Mouse (Mus musculus) frontal cortex, adult 2 months (tissue): Measurements from ENCODE around the gene Pim1. TPM values are rescaled to one million over a fixed set of nuclear protein-coding genes. Genes with fewer than 3 reads are reported as not detected.
A peak's percentile ranks its signal among the peaks of the same experiment; 100 is the strongest.
"Not testable (repeated sequence)": the region's sequence is repeated elsewhere in the genome, so short reads cannot be mapped to it uniquely, and the experiment has no call there.

Source experiments
- DNase-seq, 2 experiments: peaks; one replicate each; pipeline ENCODE4 v3.0.0; 2022; ENCODE audit warnings: low spot score in 1 of 2; ENCODE audit errors: extremely low spot score in 1 of 2
- polyA plus RNA-seq: library from polyadenylated mRNA; depleted of rRNA; stranded (reverse); fragments of >200 nt; gene quantifications from 2 replicates; pipeline ENCODE4 v1.2.3, GENCODE M21; 2012; rRNA removed

Gene Pim1
- polyA plus RNA-seq, 1 experiment = 3.2 TPM

DNA sequence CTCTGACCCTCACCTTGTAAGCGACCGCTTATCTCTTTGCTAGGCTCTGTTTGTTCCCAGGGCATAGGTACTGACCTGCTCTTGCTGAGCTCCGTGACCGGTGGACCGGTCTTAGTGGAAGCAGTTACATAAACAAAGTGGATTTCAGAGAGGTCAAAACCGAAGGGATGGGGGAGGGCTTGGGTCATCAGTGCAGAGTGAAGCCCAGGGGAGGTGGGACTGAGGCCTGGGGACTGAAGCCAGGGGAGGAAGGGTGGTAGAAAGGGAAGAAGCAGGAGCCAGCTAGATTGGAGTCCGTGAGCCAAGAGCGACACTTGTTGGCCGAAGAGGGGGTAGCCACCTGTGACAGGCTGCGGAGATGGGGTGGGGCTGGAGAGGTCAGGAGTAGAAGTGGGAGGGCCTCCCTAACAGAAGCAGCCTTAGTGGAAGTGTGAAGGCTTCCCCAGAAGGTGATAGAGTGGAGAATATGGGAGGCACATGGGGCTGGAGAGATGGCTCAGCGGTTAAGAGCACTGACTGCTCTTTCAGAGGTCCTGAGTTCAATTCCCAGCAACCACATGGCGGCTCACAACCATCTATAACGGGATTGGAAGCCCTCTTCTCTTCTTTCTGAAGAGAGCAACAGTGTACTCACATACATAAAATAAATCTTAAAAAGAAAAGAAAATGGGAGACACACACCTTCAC, 22.6 kb downstream of the Pim1 start:
- no peak for DNase-seq

DNA sequence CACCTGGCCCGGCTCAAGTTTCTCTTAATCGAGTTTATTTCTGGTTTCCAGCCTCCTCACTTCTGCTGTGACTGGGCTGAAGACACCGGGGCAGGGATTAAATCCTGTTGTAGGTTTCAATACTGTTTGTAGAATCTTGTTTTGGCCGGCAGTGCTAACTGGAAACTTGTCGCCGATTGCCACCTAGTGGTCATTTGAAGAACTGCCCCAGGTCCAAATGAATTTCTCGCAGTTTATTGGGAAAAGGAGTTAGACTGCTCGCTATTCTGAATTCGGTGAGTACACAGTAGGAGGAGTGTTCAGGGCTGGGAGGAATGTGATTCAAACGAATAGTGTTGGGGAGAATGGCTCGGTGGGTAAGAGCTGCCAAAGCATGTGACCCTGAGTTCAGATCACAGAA, 23.9 kb downstream of the Pim1 start:
- DNase-seq = peak; percentile 44 to 95

DNA sequence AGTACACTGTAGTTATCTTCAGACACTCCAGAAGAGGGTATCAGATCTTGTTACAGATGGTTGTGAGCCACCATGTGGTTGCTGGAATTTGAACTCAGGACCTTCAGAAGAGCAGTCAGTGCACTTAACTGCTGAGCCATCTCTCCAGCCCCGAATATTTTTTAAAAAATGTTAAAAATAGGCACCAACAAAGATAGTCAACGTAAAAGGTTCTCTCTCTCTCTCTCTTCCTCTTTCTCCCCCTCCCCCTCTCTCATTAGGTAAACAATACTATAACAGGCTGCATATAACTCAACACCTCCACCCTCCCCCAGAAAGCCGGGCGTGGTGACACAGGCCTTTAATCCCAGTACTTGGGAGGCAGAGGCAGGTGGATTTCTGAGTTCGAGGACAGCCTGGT, 28.1 kb downstream of the Pim1 start:
- DNase-seq = not testable (repeated sequence)

DNA sequence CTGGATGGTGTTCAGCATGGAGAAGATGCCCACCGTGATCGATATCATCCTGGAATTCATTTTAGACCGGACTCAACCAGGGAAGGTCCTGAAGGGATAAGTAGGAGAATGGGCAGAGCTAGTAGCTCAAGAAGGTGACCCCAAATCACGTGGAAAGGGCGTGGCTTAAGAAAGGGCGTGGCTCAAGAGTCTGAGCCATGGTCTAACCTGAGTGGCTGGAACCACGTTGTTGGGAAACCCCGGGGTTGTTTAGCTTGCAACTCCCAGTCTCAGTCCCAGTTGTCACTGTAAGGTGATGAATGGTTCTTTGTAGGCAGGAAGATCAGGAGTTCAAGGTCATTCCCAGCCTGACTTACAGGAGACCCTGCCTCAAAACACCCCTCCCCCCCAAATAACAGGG, 29.2 kb downstream of the Pim1 start:
- DNase-seq = no peak

DNA sequence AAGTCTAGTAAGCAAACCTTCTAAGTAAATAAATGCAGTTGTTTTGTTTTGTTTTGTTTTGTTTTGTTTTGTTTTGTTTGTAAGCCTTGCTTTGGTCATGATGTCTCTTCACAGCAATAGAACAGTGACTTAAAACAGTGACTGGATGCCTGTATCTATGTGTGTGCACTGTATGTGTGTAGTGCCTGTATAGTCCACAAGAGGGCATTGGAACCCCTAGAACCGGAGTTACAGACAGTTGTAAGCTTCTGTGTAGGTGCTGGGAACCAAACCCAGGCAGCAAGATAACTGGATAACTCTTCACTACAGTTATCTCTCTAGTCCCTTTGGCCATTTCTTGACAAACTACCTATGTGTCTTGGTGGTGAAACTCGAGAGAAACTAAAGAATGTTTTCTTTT, 35.1 kb downstream of the Pim1 start:
- no peak for DNase-seq

DNA sequence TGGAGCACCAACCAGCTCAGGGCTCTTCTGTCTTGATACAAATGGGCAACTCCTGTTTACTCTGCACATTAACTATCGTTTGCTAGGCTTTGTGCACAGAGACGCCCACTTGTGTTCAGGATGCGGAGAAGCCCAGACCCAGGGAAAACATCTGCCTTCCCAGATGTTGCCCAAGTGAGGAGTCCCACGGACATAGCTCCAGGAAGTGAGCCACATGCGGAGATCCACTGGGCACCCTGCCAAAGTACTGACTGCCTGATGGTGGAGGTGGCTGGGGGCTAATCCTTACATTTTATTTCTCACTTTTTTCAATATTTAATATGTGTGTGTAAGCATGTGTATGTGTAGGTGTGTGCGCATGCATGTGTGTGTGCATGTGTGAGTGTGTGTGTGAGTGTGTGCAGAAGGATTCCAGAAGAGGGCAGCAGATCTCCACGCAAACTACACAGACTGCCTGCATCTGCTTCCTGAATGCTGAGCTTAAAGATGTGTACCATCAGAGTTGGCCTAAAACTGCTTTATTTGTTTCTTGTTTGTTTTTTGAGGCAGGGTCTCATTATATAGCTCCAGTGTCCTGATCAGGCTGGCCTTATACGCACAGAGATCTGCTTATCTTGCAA, 38.1 kb downstream of the Pim1 start:
- no peak for DNase-seq

DNA sequence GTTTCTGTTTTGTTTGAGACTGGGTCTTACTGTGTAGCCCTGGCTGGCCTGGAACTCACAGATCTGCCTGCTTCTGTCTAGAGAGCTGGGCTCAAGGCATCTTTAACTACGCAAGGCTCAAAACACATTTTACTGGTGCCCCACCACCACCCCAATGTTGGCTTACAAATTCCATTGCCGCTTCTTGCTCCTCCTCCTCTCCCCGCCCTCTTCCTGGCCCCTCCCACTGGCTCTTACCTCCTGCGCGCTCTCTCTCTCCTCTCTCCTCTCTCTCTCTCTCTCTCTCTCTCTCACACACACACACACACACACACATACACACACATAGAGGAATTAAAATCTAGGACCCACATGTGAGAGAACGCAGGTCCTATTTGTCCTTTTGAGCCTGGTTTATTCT, 40.0 kb downstream of the Pim1 start:
- DNase-seq = no peak

DNA sequence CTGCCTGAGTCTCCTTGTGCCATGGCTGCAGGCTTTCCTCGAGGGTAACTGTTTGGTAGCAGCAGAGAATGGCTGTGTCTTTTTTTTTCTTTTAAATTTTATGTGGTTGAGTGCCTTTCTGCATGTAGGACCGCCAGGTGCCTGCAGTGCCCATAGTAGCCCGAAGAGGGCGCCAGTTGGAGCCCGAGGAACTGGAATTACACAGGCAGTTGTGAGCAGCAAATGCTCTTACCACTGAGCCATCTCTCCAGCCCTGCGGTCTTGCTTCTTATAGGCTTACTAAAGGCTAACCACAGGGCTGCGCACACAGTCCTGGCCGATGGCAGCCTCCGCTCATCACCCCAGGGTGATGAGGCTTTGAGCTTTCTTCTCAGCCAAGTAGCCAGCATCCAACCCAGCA, 40.7 kb downstream of the Pim1 start:
- DNase-seq = no peak

DNA sequence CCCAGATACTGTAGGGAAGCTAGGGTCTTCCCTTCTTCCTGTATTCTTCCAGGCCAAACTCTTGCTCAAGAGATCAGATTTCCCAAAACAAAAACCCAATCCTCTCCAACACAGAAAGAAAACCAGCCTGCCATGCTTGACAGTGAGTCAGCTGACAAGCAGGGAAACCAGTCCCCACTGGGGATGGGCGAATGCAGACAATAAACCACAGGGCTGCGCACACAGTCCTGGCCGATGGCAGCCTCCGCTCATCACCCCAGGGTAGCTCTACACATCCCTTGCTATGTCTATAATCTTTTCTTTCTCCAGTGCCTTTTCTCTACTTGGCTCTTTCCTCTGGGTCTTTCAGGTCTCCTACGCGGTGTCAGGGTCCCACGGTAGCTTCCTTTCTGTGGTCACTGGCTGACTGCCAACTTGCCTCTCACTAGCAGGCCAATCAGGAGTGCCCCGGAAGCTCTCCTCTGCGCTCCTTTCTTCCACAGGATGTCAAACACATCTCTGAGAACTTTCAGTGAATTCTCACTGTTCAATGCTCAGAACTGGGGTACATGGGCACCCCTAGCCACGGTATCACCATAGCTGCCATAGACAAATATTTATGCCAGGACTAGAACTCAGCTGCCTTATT, 41.3 kb downstream of the Pim1 start:
- DNase-seq = no peak

DNA sequence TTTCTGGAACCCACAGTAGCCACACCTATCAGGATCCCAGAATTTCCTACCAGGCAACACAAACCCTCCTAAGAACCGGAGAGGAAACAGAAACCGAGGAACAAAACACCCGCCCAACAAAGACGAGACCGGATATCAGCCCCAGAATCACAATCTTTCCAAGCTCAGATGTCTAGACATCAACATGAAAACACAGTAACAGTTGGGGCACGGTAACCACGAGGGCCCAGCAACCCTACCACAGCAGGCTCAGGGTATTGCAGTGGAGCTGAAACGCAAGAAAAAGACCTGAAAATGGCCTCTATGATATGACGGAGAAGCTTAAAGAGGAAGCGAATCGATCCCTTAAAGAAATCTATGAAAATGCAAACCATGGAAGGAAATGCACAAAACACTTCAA, 43.3 kb downstream of the Pim1 start:
- DNase-seq = no peak

DNA sequence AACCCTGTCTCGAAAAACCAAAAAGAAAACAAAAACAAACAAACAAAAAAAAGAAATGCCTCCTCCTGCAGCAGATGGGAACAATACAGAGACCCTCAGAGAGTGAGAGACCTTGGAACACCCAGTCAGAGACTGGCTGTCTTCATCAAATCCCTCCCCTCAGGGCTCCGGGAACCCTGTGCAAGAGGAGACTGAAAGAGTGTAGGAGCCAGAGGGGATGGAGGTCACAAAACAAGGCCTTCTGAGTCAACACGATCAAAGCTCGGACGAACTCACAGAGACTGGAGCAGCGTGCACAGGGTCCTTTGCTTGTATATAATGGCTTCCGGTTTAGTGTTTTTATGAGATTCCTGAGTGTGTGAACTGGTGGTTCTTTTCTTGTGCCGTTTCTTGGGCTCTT, 49.9 kb downstream of the Pim1 start:
- DNase-seq = no peak

DNA sequence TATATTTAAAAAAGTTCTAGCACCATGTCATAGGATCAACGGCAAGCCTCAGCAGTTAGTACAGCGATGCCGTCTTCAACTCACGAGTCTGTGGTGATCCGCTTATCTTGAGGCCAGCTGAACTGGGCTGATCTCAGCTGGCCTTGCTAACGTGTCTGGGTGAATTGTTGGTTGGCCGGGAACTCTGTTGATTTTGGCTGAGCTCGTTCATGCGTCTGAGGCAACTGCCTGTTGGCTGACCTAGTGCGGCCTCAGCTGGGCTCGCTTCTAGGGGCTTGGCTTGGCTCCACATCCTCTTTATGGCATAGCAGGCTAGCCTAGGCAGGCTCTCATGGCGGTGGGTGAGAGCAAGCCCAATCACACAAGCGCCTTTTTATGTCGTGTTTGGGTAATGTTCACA, 50.9 kb downstream of the Pim1 start:
- DNase-seq = no peak

DNA sequence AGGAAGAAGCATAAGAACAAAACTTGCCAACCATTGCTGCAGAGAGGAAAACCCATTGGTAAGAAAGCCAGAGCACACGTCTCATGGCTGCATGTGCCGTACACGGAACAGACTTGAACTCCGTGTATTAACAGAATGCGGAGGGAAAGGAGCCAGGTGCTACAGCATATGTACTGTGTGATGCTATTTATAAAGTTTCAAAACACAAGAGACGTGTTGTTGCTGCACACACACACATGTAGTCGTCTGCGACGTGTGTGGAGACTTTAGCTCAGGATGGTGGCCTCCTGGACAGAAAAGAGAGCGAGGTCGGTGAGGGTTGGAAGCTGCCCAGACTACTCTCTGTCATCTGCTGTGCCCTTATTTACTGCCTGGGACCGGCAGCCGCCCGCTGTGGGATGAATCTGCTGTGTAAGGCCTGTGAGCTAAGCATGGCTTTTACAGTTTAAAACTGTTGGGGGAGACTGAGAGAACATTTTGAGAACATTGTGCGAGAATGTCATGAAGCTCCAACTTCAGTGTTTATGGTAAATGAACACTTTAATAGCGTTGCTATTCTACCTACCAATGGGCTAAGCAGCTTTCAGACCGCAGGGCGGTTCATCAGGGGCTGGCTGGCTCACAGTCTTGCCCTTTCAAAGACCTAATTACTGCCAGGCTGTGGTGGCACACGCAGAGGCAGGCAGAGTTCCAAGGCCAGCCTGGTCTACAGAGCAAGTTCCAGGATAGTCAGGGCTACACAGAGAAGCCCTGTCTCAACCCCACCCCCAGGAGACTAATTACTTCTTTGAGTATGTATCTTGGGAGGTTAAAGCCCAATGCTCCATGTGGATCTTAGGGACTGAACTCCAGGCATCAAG, 52.5 kb downstream of the Pim1 start:
- no peak for DNase-seq

DNA sequence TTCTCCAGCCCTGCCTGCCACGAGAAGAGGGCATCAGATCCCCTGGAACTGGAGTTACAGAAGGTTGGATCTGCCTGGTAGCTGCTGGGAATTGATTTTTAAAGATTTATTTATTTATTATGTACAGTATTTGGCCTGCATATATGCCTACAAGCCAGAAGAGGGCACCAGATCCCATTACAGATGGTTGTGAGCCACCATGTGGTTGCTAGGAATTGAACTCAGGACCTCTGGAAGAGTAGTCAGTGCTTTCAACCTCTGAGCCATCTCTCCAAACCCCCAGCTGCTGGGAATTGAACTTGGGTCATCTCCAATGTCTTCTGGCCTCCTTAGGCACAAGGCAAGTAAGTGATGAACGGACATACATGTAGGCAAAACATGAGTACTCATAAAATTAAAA, 53.5 kb downstream of the Pim1 start:
- DNase-seq = no peak

DNA sequence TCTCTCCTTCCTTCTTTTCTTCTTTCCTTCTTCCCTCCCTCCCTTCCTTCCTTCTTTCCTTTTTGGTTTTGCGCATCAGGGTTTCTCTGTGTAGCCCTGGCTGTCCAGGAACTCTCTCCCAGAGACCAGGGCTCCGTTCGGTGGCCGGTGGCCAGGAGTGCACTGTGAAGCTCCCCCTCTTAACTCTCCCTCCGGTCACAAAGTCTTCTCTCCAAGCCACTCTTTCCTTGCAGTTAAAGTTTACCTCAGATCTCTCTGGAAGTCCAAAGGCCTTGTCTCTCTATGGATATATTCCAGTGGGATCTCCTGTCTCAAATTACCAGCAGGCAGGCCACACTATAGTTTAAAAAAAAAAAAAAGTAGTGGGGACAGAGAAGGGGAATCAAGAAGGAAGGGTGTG, 54.7 kb downstream of the Pim1 start:
- DNase-seq = no peak

Other genes with a start within 250 kb of the Pim1 start
- 21.7 and 23.7 TPM in 2 replicates for gene Ppil1, start 226.6 kb upstream of the Pim1 start, polyA plus RNA-seq
- gene BC004004, start 222.0 kb upstream of the Pim1 start, polyA plus RNA-seq = 79.2 and 84.2 TPM in 2 replicates
- gene Pi16, start 173.1 kb upstream of the Pim1 start, polyA plus RNA-seq = 0.97 and 1.1 TPM in 2 replicates
- 548 and 552 TPM in 2 replicates for gene Mtch1, start 142.8 kb upstream of the Pim1 start, polyA plus RNA-seq
- gene Fgd2, start 129.8 kb upstream of the Pim1 start, polyA plus RNA-seq = 11.0 and 14.7 TPM in 2 replicates
- not detected in 2 replicates for gene Gm17657, start 58.9 kb downstream of the Pim1 start, polyA plus RNA-seq
- gene Tbc1d22b, start 59.0 kb downstream of the Pim1 start, polyA plus RNA-seq = 35.5 and 35.8 TPM in 2 replicates
- gene Tmem217, start 61.6 kb downstream of the Pim1 start, polyA plus RNA-seq = 0.16 and 0.88 TPM in 2 replicates
- 61.7 and 62.8 TPM in 2 replicates for gene Rnf8, start 124.0 kb downstream of the Pim1 start, polyA plus RNA-seq
- gene Gm28043, start 124.1 kb downstream of the Pim1 start, polyA plus RNA-seq = 2.7 and 3.3 TPM in 2 replicates
- 72.7 and 82.6 TPM in 2 replicates for gene Cmtr1, start 169.8 kb downstream of the Pim1 start, polyA plus RNA-seq
- 13.6 and 15.4 TPM in 2 replicates for gene Ccdc167, start 226.3 kb downstream of the Pim1 start, polyA plus RNA-seq